Mouse (Mus musculus): ENCODE measurements around the gene Msn.

Msn gene

DNA sequence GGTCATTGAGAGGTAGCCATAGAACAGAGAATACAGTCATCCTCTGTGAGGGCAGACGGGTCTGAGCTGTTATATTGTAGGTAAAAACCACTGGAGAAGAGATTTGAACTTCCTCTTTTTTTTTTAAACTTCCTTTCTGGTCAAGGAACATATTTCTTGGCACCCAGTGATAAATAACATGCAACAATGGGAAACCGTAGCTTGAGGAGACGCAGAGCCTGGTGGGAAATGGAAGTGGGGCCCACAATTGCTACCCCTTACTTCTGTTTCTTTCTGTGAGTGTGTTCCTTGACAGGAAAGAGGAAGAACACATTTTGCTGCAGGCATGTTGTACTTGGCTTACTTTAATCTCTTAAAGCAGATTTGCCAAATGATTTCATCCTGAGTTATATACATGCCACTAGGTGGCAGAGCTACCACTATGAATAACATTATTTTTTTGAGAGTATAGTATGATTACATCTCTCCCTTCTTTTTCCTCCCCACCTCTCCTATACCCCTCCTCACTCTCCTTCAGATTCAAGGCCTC, 49.2 kb downstream of the Msn start:
- peak; percentile 21 for DNase-seq (ENCODE audit: low read depth)

DNA sequence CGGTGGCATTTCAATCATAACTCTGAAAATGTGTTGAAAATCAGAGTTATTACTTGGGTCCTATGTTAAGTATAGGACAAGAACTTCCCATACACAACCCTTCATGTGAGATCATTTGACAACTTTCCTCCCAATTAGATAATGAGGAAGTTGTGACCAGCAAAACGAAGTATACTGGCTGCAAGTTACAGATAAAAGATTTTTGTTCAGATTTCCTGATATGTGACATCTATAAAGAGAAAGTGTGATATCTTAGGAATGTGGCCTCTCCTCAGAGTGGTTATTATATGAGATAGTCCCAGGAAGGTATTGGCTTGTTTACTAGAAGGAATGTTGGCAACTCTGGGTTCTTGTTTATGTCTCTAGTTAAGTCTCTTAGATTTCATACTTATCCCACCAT, 52.4 kb downstream of the Msn start:
- DNase-seq (ENCODE audit: low read depth) = no peak

DNA sequence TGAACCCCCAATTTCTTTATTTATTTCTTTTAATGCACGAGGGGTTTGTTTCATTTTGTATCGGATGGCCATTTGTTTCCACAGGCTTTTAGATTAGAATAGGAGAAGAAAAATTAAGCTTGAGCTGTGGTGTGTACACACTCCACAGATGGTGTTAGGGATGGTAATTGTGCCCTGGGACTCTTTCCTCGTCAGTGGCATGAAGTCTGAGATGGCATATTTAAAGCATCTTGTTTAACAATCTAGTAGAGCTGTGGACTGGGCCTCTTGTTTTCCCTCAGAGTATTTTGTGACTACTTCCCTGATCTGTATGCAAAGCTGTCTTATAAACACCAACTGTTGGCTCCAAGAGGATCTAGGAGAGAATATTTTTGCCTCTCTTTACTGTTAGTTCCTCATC, 57.5 kb downstream of the Msn start:
- no peak for DNase-seq (ENCODE audit: low read depth)

DNA sequence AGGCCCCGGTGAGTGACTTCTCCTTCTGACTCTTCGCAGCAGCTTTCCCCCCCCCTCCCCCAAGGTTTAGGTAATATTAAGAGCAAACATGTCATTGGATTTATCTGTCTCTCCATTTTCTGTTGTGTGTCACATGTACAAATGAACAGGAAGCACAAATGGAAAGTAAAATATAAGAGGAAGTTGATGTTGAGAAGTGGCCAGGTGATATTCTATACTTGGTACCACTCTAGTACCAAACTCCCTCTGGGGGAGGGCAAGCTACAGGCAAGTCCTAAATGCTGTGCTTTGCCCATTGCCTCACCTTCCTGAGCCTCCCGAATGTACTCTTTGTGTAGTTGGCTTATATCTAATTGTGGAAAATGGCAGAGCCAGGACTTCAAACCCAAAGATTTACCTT, 62.1 kb downstream of the Msn start:
- no peak for DNase-seq (ENCODE audit: low read depth)

DNA sequence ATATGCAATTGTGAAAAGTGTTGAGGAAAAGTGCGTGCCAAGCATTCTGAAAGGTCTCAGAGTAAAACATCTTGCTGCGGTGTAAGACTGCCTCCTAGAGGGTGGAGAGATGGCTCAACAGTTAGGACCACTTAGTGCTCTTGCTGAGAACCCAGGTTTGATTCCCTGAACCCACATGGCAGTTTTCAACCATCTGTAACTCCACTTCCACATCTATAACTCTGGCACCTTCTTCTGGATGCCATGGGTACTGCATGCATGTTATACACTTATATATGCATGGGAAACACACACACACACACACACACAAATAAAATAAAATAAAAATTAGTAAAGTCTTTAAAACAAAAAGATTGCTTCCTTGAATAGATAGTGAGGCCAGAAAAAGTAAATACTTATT, 66.7 kb downstream of the Msn start:
- peak; percentile 70 for DNase-seq (ENCODE audit: low read depth)

DNA sequence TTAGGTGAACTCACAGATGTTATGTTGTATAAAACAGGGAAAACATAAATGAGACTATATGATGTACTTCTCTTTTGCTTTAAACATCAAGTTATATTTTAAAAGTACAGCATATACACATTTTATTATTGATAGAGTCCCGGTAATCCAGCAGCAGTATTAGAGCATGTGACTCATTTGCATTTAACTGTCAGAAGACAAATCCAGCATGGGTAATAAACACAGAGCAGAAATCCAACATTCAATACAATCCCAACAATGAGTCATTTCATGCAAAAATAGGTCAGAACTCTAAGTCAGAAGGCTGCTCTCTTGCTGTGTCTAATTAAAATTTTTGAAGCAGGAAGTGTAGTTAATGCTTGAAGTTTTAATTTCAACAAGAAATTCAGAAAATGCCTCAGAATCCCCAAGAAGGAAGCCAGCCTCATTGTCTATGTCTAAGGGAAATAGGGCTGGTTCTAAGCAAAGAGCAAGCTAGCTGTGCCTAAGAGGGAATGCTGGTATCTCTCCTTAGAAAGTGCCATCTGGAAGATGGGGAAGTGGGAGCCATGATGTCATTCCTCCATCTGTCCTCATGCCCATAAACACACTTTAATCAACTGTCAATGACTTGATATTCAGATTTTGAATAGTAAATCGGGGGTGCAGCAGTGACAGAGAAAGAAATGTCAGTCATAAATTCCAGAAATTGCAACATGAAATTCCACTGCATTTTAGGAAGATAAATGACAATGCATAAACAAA, 76.0 kb downstream of the Msn start:
- DNase-seq (ENCODE audit: low read depth) = no peak

DNA sequence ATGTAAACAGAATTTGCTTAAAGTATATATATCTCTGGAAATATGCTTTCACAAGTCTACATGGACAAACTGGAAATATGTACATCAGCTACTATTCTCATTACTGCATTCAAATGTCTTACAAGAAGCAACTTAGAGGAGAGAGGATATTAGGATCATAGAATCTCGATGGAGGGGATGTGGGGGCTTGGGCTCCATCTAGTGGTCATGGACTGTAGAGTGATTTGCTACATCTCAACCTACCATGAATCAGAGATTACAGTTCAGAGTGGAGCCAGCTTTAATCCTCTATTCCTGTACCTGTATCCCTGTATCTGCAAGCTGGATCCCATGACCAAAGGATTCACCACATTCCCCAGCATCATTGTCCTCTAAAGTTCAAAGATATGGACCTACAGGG, 82.6 kb downstream of the Msn start:
- peak; percentile 75 for DNase-seq (ENCODE audit: low read depth)

DNA sequence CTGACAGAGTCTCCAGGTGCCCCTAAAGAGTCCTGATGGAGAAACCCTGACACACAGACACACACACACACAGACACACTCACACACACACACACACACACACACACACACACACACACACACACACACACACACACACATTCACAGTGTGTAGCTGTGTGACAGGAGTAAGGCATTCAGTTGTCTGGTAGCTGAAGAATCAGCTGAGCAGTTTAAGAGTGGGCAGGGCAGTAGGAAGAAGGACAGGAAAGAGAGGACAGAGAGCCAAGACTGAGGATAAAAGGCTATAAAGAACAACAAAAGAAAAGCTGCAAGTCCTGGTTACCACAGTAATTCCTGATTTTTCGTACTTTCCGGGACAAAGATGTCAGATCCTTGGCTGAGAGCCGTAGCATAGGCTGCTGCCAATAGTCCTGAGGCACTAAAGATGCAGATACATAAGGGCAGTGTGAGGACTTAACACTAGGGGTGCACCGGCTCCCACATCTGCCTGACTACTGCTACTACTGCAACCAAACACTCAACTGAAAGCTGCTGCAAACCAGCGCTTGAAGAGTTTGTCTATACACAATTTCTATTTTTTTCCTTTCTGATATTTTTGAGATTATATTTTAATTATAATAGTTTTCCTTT, 88.4 kb downstream of the Msn start:
- peak; percentile 29 for DNase-seq (ENCODE audit: low read depth)

DNA sequence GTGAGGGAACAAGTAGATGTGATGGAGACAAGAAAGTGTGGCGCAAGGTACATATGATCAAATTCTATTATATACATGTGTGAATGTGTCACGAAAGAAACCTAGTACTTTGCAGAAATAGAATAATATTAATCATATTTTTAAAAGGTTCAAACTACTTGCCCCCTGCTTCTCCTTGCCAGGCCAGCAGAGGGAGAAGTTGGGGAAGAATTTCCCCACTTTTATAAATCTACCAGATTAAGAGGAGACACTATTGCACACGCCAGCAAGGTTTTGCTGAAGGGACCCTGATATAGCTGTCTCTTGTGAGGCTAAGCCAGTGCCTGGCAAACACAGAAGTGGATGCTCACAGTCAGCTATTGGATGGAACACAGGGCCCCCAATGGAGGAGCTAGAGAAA, 109.3 kb downstream of the Msn start:
- DNase-seq (ENCODE audit: low read depth) = peak; percentile 1

DNA sequence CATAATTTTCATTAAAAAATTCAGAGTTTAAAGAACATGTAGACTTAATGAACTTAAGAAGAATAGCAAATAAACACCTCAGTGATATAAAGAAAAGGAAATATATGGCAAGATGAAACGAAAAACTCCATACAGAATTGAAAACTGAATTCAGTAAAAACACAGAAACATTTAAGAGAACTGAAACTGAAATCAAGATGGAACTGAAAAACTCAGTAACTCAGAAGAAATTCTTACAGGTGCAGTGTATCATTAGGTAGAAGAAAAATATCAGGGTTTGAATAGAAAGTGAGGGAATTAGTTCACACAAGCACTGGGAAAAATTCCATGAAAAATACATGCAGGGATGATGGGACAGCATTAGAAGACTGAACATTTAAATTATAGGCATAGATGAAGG, 111.0 kb downstream of the Msn start:
- DNase-seq (ENCODE audit: low read depth) = no peak

DNA sequence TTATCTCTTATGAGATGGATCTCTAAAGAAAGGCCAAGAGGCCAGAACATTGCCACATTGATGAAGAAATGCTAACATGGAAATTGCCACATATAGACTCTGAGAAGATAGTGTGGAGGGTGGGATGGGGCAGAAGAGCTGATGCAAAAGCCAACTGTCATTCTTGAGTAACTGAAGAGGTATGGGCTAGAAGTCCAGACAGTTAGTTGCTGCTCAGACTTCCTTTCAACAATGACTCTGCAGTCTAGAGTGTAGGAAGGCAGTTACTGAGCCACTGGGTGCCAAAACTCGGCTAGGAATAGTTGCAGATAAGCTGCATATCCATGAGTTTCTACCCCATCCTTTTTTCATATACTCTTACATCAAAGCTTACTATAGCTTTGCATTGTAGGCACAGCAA, 122.2 kb downstream of the Msn start:
- DNase-seq (ENCODE audit: low read depth) = no peak
